Mouse (Mus musculus): ENCODE results near the gene Fgd2. TPM values are rescaled to one million over a fixed set of nuclear protein-coding genes. Genes with fewer than 3 reads are reported as not detected.

Gene Fgd2
- total and polyA plus RNA-seq, 2 experiments from 2014 or later, result 1.6 to 6.3 TPM

DNA sequence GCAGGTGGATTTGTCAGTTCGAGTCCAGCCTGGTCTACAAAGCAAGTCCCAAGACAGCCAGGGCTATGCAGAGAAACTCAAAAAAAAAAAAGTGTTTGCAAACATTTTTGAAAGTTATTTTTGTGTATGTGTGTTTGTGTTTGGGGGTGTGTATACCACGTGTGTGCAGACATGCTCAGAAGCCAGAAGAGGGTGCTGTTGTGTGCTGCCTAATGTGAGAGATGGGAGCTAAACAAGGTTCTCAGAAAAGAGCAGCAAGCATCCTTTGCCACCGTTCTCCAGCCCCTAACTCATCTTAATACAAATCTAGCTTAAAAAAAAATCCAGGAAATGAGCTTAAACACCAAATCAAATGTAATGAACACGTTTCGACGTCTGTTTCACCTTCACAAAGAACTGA is 61.6 kb downstream of the Fgd2 start:
- TF ChIP-seq CTCF (IDR thresholded peaks at IDR 0.05; ENCODE audit: low read depth) (peak; percentile 39), EP300 (IDR thresholded peaks at IDR 0.05; ENCODE audit: low read depth) (no peak)
- WGBS, result 91% methylated on average over 6 of the region's 6 CpGs

DNA sequence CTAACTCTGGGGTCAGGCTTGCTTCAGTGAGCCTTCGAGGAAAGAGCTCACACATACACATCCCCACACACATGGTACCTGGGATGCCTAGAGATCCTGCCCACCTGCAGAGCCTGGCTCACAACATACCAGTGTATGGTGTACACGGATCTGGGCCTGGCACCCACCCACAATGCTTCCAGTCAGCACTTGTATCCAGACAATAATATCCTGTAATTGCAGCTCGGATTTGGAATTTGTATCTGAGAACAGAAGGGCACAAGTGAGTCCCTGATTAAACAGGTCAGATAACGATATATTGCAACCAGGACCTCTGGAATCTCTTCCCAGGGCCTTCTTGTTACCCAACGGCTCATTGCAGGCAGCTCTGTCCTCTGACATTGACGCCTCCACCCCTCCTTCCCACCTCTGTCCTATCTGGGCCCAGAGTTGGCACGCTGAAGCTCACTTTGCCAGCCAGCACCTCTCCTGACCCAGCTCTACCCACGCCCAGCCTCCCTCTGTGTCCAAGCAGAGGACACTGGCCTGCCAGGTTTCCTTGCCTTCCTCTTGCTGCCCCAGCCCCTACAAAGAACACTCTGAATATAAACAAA is 62.3 kb downstream of the Fgd2 start:
- H3K4me3 ChIP-seq (ENCODE audit: low read depth, low read length), result no peak overlapping the region
- DNase-seq (ENCODE audit: low spot score) (peak; percentile 53), ATAC-seq (ENCODE audit: insufficient read depth, low read depth) (peak; percentile 57; the same call in 1 of the 2 replicates)
- H3K9ac ChIP-seq (replicated peaks; ENCODE audit: low read depth, low read length), result no peak overlapping the region
- H3K9me3 ChIP-seq (replicated peaks; ENCODE audit: control insufficient read depth, low read length), result no peaks in the 10 kb centered on the region
- H3K4me2 ChIP-seq (ENCODE audit: low read depth, low read length), result no peak overlapping the region
- H3K27ac ChIP-seq (ENCODE audit: low read depth), result peak overlapping the region; percentile 80
- WGBS, result 37% methylated on average over 8 of the region's 8 CpGs
- peaks cover 24% of the 10 kb centered on the region for H3K4me1 ChIP-seq (ENCODE audit: control insufficient read depth, insufficient read depth)
- H3K27me3 ChIP-seq (ENCODE audit: control insufficient read depth, insufficient read depth, low read length), result no peaks in the 10 kb centered on the region
- H3K36me3 ChIP-seq (replicated peaks; ENCODE audit: control insufficient read depth, insufficient read depth, low read length), result no peaks in the 10 kb centered on the region
- no peak for TF ChIP-seq CTCF (IDR thresholded peaks at IDR 0.05; ENCODE audit: low read depth)
- TF ChIP-seq EP300 (IDR thresholded peaks at IDR 0.05; ENCODE audit: low read depth), result no peak

More for the DNA sequence above, 61.6 kb downstream of the Fgd2 start:
- Histone ChIP-seq H3K4me1 (ENCODE audit: control insufficient read depth, insufficient read depth) (peaks cover 23% of the 10 kb centered on the region), H3K9me3 (replicated peaks; ENCODE audit: control insufficient read depth, low read length) (no peaks in the 10 kb centered on the region), H3K9ac (replicated peaks; ENCODE audit: low read depth, low read length) (no peak overlapping the region), H3K4me2 (ENCODE audit: low read depth, low read length) (no peak overlapping the region), H3K27ac (ENCODE audit: low read depth) (peak overlapping the region; percentile 80; the same call in 1 of the 2 replicates), H3K4me3 (ENCODE audit: low read depth, low read length) (no peak overlapping the region), H3K27me3 (ENCODE audit: control insufficient read depth, insufficient read depth, low read length) (no peaks in the 10 kb centered on the region), H3K36me3 (replicated peaks; ENCODE audit: control insufficient read depth, insufficient read depth, low read length) (no peaks in the 10 kb centered on the region)
- ATAC-seq (ENCODE audit: insufficient read depth, low read depth), result no peak
- DNase-seq (ENCODE audit: low spot score), result no peak

DNA sequence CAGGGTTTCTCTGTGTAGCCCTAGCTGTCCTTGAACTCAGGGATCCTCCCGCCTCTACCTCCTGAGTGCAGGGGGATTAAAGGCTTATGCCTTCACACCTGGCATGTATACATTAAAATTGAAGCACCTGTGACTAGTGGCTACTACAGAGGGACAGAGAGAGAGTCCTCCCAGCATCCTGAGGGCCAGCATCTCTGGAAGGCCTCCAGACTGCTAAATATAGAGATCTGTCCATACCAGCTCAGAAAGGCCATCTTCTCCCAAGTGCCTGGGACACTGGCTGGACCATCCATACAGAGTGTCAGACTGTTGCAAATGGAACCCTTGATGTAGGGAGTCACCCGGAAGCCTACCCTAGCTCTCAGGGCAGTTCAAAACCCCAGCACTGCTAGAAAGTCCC is 63.3 kb downstream of the Fgd2 start:
- no peak overlapping the region for H3K9ac ChIP-seq (replicated peaks; ENCODE audit: low read depth, low read length)
- H3K4me3 ChIP-seq (ENCODE audit: low read depth, low read length), result no peak overlapping the region
- H3K9me3 ChIP-seq (replicated peaks; ENCODE audit: control insufficient read depth, low read length), result no peaks in the 10 kb centered on the region
- TF ChIP-seq EP300 (IDR thresholded peaks at IDR 0.05; ENCODE audit: low read depth), result no peak
- no peak for TF ChIP-seq CTCF (IDR thresholded peaks at IDR 0.05; ENCODE audit: low read depth)
- no peaks in the 10 kb centered on the region for H3K27me3 ChIP-seq (ENCODE audit: control insufficient read depth, insufficient read depth, low read length)
- DNase-seq (ENCODE audit: low spot score), result no peak
- peak overlapping the region; percentile 43 for H3K27ac ChIP-seq (ENCODE audit: low read depth)
- ATAC-seq (ENCODE audit: insufficient read depth, low read depth), result no peak
- H3K4me2 ChIP-seq (ENCODE audit: low read depth, low read length), result no peak overlapping the region
- WGBS, result 79% methylated on average over 2 of the region's 2 CpGs
- no peaks in the 10 kb centered on the region for H3K36me3 ChIP-seq (replicated peaks; ENCODE audit: control insufficient read depth, insufficient read depth, low read length)
- peaks cover 26% of the 10 kb centered on the region for H3K4me1 ChIP-seq (ENCODE audit: control insufficient read depth, insufficient read depth)

DNA sequence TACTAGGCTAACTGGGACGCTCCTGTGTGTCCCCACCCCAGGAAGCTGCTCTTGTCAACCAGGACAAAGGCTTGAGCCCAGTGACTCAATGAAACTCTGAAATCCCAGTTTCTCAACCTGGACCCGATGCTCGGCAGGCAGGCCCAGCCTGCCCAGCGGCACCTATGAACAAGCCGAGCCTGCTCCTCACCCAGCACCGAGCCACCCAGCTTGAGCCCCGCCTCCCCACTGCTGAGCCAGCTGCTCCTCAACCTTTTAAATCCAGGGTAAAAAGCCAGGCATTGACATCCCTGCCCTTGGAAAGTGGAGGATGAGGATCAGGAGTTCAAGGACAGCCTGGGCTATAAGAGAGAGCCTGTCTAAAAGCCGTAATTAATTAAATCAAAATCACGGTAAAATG is 64.6 kb downstream of the Fgd2 start:
- TF ChIP-seq EP300 (IDR thresholded peaks at IDR 0.05; ENCODE audit: low read depth) (no peak), CTCF (IDR thresholded peaks at IDR 0.05; ENCODE audit: low read depth) (no peak)
- ATAC-seq (ENCODE audit: insufficient read depth, low read depth), result no peak
- 75% methylated on average over 9 of the region's 9 CpGs for WGBS

DNA sequence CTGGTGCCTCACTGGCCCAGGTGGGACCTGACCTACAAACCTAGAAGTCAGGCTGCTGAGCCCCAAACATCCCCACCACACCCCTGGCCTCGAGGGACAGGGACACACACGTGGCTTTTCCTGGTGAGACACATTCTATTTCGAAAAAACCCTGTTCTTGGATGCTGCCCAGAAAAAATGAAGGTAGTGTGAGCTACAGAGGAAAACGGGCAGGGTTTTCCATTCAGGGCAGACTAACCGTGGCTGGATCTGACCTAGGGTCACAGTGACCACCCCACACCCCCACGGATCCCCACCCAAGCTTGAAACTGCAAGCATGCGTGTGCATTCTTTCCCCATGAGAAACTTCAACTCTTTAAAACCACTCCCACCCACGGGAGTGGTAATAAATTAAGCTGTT is 67.5 kb downstream of the Fgd2 start:
- H3K27me3 ChIP-seq (ENCODE audit: control insufficient read depth, insufficient read depth, low read length), result no peaks in the 10 kb centered on the region

More for the DNA sequence above, 64.6 kb downstream of the Fgd2 start:
- Histone ChIP-seq H3K9ac (replicated peaks; ENCODE audit: low read depth, low read length) (no peak overlapping the region), H3K4me2 (ENCODE audit: low read depth, low read length) (no peak overlapping the region), H3K36me3 (replicated peaks; ENCODE audit: control insufficient read depth, insufficient read depth, low read length) (no peaks in the 10 kb centered on the region), H3K4me1 (ENCODE audit: control insufficient read depth, insufficient read depth) (peaks cover 14% of the 10 kb centered on the region), H3K27me3 (ENCODE audit: control insufficient read depth, insufficient read depth, low read length) (no peaks in the 10 kb centered on the region), H3K9me3 (replicated peaks; ENCODE audit: control insufficient read depth, low read length) (no peaks in the 10 kb centered on the region), H3K4me3 (ENCODE audit: low read depth, low read length) (no peak overlapping the region), H3K27ac (ENCODE audit: low read depth) (no peak overlapping the region)
- no peak for DNase-seq (ENCODE audit: low spot score)

DNA sequence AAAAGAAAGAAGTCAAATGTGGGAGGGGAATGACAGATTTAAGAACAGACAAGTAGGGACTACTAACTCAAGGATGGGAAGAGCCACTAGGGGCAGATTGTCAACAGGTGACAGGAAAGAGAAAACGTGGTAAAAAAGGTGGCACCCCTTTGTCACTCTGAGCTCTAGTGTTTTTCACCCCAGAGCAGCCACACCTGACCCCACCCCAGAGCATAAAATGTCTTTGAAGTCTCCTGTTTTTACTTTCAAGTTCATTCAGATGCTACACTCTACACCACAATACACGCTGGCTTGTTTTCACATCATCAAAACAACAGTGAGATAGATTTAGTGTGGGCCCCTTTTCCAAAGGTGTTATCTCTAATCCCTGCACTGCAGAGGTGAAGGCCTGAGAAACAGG is 68.1 kb downstream of the Fgd2 start:
- H3K9ac ChIP-seq (replicated peaks; ENCODE audit: low read depth, low read length), result no peak overlapping the region
- 38% methylated on average over 2 of the region's 2 CpGs for WGBS
- peaks cover 33% of the 10 kb centered on the region for H3K4me1 ChIP-seq (ENCODE audit: control insufficient read depth, insufficient read depth)
- no peak for TF ChIP-seq EP300 (IDR thresholded peaks at IDR 0.05; ENCODE audit: low read depth)
- TF ChIP-seq CTCF (IDR thresholded peaks at IDR 0.05; ENCODE audit: low read depth), result no peak
- ATAC-seq (ENCODE audit: insufficient read depth, low read depth), result no peak
- H3K4me2 ChIP-seq (ENCODE audit: low read depth, low read length), result no peak overlapping the region
- H3K4me3 ChIP-seq (ENCODE audit: low read depth, low read length), result no peak overlapping the region
- H3K27me3 ChIP-seq (ENCODE audit: control insufficient read depth, insufficient read depth, low read length), result no peaks in the 10 kb centered on the region
- no peak for DNase-seq (ENCODE audit: low spot score)
- H3K36me3 ChIP-seq (replicated peaks; ENCODE audit: control insufficient read depth, insufficient read depth, low read length), result no peaks in the 10 kb centered on the region
- H3K27ac ChIP-seq (ENCODE audit: low read depth), result no peak overlapping the region
- no peaks in the 10 kb centered on the region for H3K9me3 ChIP-seq (replicated peaks; ENCODE audit: control insufficient read depth, low read length)

More for the DNA sequence above, 67.5 kb downstream of the Fgd2 start:
- Histone ChIP-seq H3K9ac (replicated peaks; ENCODE audit: low read depth, low read length) (no peak overlapping the region), H3K36me3 (replicated peaks; ENCODE audit: control insufficient read depth, insufficient read depth, low read length) (no peaks in the 10 kb centered on the region), H3K4me3 (ENCODE audit: low read depth, low read length) (no peak overlapping the region), H3K4me1 (ENCODE audit: control insufficient read depth, insufficient read depth) (peaks cover 27% of the 10 kb centered on the region), H3K27ac (ENCODE audit: low read depth) (no peak overlapping the region), H3K4me2 (ENCODE audit: low read depth, low read length) (no peak overlapping the region), H3K9me3 (replicated peaks; ENCODE audit: control insufficient read depth, low read length) (no peaks in the 10 kb centered on the region)
- no peak for DNase-seq (ENCODE audit: low spot score)
- 33% methylated on average over 8 of the region's 8 CpGs for WGBS
- no peak for TF ChIP-seq EP300 (IDR thresholded peaks at IDR 0.05; ENCODE audit: low read depth)
- no peak for TF ChIP-seq CTCF (IDR thresholded peaks at IDR 0.05; ENCODE audit: low read depth)
- ATAC-seq (ENCODE audit: insufficient read depth, low read depth), result no peak

Other genes starting within 250 kb of the Fgd2 start
- gene Rab44, start 246.8 kb upstream of the Fgd2 start, total RNA-seq (2014; rRNA removed; ENCODE audit: low replicate concordance), result 2.0 TPM in 1 of 2 replicates, not detected in the other
- gene Rab44, start 246.8 kb upstream of the Fgd2 start, polyA plus RNA-seq (2015; fragmentation: Nextera tagmentation; extraction: Ambion mirVana), result 0.18 and 0.23 TPM in 2 replicates
- gene Cpne5, start 122.7 kb upstream of the Fgd2 start, total RNA-seq (2014; rRNA removed; ENCODE audit: low replicate concordance), result 3.6 and 9.7 TPM in 2 replicates
- gene Cpne5, start 122.7 kb upstream of the Fgd2 start, polyA plus RNA-seq (2015; fragmentation: Nextera tagmentation; extraction: Ambion mirVana), result 8.4 and 9.9 TPM in 2 replicates
- 46.3 and 64.4 TPM in 2 replicates for gene Ppil1, start 96.7 kb upstream of the Fgd2 start, total RNA-seq (2014; rRNA removed; ENCODE audit: low replicate concordance)
- 75.5 and 78.5 TPM in 2 replicates for gene Ppil1, start 96.7 kb upstream of the Fgd2 start, polyA plus RNA-seq (2015; fragmentation: Nextera tagmentation; extraction: Ambion mirVana)
- gene BC004004, start 92.1 kb upstream of the Fgd2 start, total RNA-seq (2014; rRNA removed; ENCODE audit: low replicate concordance), result 208 and 234 TPM in 2 replicates
- gene BC004004, start 92.1 kb upstream of the Fgd2 start, polyA plus RNA-seq (2015; fragmentation: Nextera tagmentation; extraction: Ambion mirVana), result 140 and 155 TPM in 2 replicates
- 3.6 and 12.4 TPM in 2 replicates for gene Pi16, start 43.2 kb upstream of the Fgd2 start, total RNA-seq (2014; rRNA removed; ENCODE audit: low replicate concordance)
- 4.5 and 4.8 TPM in 2 replicates for gene Pi16, start 43.2 kb upstream of the Fgd2 start, polyA plus RNA-seq (2015; fragmentation: Nextera tagmentation; extraction: Ambion mirVana)
- 357 and 380 TPM in 2 replicates for gene Mtch1, start 13.0 kb upstream of the Fgd2 start, total RNA-seq (2014; rRNA removed; ENCODE audit: low replicate concordance)
- 208 and 209 TPM in 2 replicates for gene Mtch1, start 13.0 kb upstream of the Fgd2 start, polyA plus RNA-seq (2015; fragmentation: Nextera tagmentation; extraction: Ambion mirVana)
- gene Pim1, start 129.8 kb downstream of the Fgd2 start, total RNA-seq (2014; rRNA removed; ENCODE audit: low replicate concordance), result 58.4 and 81.0 TPM in 2 replicates
- gene Pim1, start 129.8 kb downstream of the Fgd2 start, polyA plus RNA-seq (2015; fragmentation: Nextera tagmentation; extraction: Ambion mirVana), result 28.6 and 29.2 TPM in 2 replicates
- not detected in 2 replicates for gene Gm17657, start 188.7 kb downstream of the Fgd2 start, total RNA-seq (2014; rRNA removed; ENCODE audit: low replicate concordance)
- not detected in 2 replicates for gene Gm17657, start 188.7 kb downstream of the Fgd2 start, polyA plus RNA-seq (2015; fragmentation: Nextera tagmentation; extraction: Ambion mirVana)
- gene Tbc1d22b, start 188.9 kb downstream of the Fgd2 start, total RNA-seq (2014; rRNA removed; ENCODE audit: low replicate concordance), result 7.0 and 8.0 TPM in 2 replicates
- 5.3 and 5.5 TPM in 2 replicates for gene Tbc1d22b, start 188.9 kb downstream of the Fgd2 start, polyA plus RNA-seq (2015; fragmentation: Nextera tagmentation; extraction: Ambion mirVana)
- gene Tmem217, start 191.5 kb downstream of the Fgd2 start, total RNA-seq (2014; rRNA removed; ENCODE audit: low replicate concordance), result not detected in 2 replicates
- gene Tmem217, start 191.5 kb downstream of the Fgd2 start, polyA plus RNA-seq (2015; fragmentation: Nextera tagmentation; extraction: Ambion mirVana), result 0.23 and 0.45 TPM in 2 replicates

Data from heart, postnatal 0 days (tissue).